Mouse (Mus musculus): Measurements from ENCODE around the gene Ptprn2. TPM values are rescaled to one million over a fixed set of nuclear protein-coding genes. Genes with fewer than 3 reads are reported as not detected.

The Ptprn2 gene
- polyA plus RNA-seq, 1 experiment from 2014 or later, result 0.05 TPM

DNA sequence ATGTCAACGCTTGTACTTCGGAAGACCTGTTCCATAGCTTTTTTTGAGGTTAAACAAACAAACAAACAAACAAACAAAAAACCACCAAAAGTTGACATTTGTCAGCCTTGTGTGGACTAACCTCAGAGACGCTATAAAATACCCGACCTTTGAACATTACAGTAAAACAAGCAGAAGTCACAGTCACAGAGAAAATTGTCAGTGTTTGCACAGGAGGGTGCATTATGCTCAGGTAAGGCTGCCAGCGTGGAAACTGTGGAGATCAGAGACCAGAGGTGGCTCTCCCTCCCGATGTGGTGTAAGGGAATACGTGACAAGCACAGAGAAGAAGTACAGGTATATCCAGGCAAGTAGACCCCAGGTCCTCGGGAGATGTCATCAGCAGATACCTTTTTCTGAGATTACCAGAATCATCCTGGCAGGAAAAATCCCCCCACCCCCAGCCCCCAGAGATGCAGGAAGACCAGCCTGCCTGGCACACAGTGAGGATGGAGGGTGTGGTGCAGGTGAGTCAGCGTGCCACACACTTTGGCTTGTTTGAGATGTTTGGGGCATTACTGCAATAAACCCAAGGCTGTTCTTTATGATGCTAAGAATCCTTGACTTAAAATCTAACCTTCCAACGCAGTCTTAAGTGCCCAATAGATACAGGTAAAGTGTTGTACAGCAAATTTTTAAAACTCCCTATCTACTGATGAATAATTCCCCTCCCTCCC is 136.0 kb downstream of the Ptprn2 start:
- H3K4me2 ChIP-seq, result no peak overlapping the region
- no peak overlapping the region for H3K27ac ChIP-seq
- 51% methylated on average over 10 of the region's 10 CpGs for WGBS (ENCODE audit: insufficient replicate concordance)
- DNase-seq (no peak), ATAC-seq (ENCODE audit: low read depth) (no peak)
- no peaks in the 10 kb centered on the region for H3K4me1 ChIP-seq (replicated peaks)
- no peaks in the 10 kb centered on the region for H3K36me3 ChIP-seq
- no peaks in the 10 kb centered on the region for H3K27me3 ChIP-seq
- H3K9me3 ChIP-seq (replicated peaks), result no peaks in the 10 kb centered on the region
- H3K9ac ChIP-seq, result no peak overlapping the region
- no peak overlapping the region for H3K4me3 ChIP-seq (replicated peaks)

DNA sequence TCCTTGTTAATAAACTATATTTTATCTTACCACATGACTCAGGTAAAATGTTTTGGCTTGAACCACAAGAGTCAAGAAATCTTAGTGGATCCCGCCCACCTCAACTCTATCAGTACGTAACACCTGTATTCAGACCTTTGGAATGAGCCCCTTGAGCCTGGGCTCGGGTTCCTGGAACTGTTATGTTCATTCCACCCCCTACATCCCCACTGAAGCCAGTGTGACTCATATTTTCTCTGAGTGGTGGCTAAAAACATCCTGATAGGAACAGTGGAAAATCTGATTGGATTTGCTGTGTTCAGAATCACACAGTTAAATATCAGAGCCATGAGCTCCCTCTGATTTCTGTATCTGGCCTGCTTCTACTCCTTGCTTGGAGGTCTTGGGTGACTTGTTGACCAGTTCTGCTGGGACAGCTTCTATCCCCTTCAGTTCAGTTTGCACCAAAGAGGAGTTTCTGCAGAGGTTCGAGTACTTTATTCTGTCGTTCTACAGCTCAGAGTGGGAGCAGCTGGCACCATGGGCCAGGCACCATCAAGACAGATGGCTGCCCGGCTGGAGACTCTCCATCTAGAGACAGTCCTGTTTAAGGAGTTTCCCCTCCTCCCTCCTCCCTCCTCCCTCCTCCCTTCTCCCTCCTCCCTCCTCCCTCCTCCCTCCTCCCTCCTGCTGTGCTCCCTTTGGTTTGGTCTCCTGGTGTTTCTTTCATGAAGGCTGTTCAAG is 137.3 kb downstream of the Ptprn2 start:
- no peak overlapping the region for H3K9ac ChIP-seq
- DNase-seq (no peak), ATAC-seq (ENCODE audit: low read depth) (no peak)
- no peak overlapping the region for H3K27ac ChIP-seq
- no peaks in the 10 kb centered on the region for H3K36me3 ChIP-seq
- H3K9me3 ChIP-seq (replicated peaks), result no peaks in the 10 kb centered on the region
- H3K4me1 ChIP-seq (replicated peaks), result no peaks in the 10 kb centered on the region
- H3K4me3 ChIP-seq (replicated peaks), result no peak overlapping the region
- H3K4me2 ChIP-seq, result no peak overlapping the region
- WGBS (ENCODE audit: insufficient replicate concordance), result 50% methylated on average over 6 of the region's 6 CpGs
- H3K27me3 ChIP-seq, result no peaks in the 10 kb centered on the region

DNA sequence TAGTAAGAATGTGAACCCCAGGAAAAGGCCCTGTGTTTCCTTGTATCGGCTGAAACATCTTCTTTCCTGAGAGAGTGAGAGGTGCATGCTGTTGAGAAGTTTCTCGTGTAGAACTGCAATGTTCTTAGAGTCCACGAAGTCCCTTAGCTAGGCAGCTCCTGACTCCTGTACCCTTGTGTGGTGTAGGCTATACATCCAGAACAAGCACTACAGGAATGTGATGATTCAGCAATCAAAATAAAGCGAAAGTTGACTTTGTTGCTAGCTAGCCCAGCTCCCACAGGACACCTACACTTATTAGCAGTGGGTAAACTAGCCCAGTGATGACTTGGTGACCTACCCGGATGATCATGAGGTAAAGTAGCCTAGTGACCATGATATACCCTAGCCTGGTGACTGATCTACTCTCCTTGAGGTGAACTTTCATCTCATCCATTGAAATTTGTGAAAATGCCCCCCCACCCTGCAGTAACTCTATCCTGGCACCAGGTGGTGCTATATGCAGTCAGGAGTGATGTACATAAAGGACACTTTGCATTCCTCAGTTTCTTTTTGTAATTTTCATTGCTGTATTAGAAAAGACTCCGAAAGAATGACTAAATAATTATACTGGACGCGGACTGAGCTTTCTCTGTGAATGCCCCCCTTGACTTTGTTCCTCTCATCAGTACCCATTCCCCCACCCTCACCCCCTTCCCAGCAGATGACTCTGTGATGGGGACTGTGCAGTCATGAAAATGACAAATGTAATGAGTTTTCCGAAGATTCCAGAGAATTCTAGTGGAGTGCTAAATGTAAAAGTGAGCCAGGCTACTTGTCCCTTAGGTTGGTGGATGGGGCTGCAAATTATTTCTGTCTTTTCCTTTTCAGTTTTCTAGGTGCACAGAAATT is 140.1 kb downstream of the Ptprn2 start:
- ATAC-seq (ENCODE audit: low read depth) (no peak), DNase-seq (peak; percentile 6)
- Histone ChIP-seq H3K27me3 (no peaks in the 10 kb centered on the region), H3K9me3 (replicated peaks) (no peaks in the 10 kb centered on the region), H3K4me2 (no peak overlapping the region), H3K9ac (no peak overlapping the region), H3K4me1 (replicated peaks) (no peaks in the 10 kb centered on the region), H3K27ac (no peak overlapping the region), H3K4me3 (replicated peaks) (no peak overlapping the region), H3K36me3 (no peaks in the 10 kb centered on the region)
- 38% methylated on average over 9 of the region's 9 CpGs for WGBS (ENCODE audit: insufficient replicate concordance)

DNA sequence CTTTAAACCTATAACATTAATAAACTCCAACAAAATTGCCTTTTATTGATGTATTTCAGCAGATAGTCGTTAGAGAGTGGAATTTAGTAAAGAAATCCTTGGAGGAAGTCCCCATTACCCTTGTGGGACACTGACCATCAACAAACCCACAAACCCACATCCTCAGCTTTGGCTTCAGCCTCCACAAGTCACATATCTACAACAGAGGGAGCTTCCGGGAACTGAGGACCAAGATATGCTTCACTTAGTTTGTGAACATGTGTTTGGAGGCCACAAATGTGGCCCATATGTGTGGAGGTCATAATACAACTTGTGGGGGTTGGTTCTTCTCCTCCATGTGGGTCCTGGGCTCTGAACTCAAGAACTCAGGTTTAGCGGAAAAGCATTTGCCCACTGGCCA is 143.5 kb downstream of the Ptprn2 start:
- Histone ChIP-seq H3K4me3 (replicated peaks) (no peak overlapping the region), H3K36me3 (no peaks in the 10 kb centered on the region), H3K4me1 (replicated peaks) (no peaks in the 10 kb centered on the region), H3K9ac (no peak overlapping the region), H3K27ac (no peak overlapping the region), H3K9me3 (replicated peaks) (no peaks in the 10 kb centered on the region), H3K4me2 (no peak overlapping the region), H3K27me3 (no peaks in the 10 kb centered on the region)
- ATAC-seq (ENCODE audit: low read depth) (no peak), DNase-seq (no peak)
- WGBS (ENCODE audit: insufficient replicate concordance), result 36% methylated on average over 3 of the region's 3 CpGs

DNA sequence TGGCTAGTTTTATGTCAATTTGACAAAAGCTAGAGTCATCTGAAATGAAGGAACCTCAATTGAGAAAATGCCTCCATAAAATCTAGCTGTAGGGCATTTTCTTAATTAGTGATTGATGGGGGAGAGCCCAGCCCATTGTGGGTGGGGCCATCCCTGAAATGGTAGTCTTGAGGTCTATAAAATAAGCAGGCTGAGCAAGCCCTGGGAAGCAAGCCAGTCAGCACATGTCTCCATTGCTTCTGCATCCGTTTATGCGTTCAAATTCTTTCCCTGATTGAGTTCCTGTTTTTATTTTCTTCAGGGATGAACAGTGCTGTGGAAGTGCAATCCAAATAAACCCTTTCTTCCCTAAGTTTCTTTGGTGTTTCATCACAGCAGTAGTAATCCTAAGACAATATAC is 152.0 kb downstream of the Ptprn2 start:
- no peak for ATAC-seq (ENCODE audit: low read depth)
- Histone ChIP-seq H3K27ac (no peak overlapping the region), H3K4me2 (no peak overlapping the region), H3K4me3 (replicated peaks) (no peak overlapping the region), H3K36me3 (no peaks in the 10 kb centered on the region), H3K4me1 (replicated peaks) (no peaks in the 10 kb centered on the region), H3K27me3 (0 out of 2 replicates have a peak, but pooled peaks cover 4% of the 10 kb centered on the region), H3K9ac (no peak overlapping the region), H3K9me3 (replicated peaks) (no peaks in the 10 kb centered on the region)
- DNase-seq, result no peak
- WGBS (ENCODE audit: insufficient replicate concordance), result 50% methylated on average over 2 of the region's 2 CpGs

DNA sequence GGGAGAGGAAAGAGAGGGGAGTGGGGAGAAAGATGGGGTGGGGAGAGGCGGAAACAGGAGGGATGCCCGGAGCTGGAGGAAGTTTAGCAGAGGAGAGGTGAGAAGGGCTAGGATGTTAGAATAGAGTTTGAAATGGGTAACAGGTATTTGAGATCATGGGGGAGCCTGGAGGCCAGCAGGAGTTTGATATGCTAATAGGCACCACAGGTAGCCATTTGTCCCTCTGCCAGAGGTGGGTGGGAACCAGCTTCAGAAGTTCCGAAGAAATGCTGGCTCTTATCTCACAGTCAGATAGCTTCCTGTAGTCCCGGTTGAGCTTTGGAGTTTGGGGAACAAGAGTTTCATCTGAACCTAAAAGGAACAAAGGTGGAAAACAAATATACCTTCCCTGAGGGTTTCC is 155.4 kb downstream of the Ptprn2 start:
- 5% methylated on average over 4 of the region's 4 CpGs for WGBS (ENCODE audit: insufficient replicate concordance)

DNA sequence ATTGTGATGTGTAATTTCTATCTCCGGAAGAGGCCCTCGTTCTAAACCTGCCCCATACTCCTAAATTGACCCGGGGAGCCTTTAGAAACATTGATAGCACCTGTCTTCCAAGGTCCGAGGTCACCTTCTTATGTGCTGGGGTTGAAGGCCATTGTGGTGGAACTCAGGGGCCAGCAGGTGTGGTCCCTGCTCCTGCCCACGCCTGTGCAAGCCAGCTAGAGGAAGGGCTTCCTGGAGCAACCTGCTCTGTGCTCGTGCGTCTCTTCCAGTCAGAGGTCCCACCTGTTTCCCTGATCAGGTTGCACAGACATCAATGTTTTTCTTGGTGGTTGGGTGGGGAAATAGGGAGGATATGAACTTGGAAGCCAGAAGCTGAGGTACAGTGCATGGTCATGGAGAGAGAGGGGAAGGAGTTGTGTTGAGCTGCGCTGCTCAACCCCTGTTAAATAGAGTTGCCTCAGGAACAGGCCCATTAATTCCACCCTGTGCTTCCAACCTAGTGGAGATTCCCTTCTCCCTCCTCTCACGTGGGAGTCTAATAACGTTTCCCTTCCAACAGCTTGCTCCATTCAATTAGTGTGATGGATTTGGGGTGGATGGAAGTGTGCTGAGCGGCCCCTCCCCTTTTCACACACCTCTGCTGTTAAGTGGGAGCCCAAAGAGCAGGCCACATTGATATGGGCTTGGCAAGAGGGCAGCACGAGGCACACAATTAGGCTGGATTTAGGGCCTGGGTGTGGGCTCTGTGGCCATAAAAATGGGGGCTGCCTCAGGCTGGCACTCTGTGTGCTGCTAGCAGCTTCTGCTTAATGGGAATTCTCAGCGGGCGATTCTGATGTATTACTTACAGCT is 156.0 kb downstream of the Ptprn2 start:
- WGBS (ENCODE audit: insufficient replicate concordance), result 18% methylated on average over 14 of the region's 14 CpGs
- Histone ChIP-seq H3K9ac (no peak overlapping the region), H3K4me1 (replicated peaks) (no peaks in the 10 kb centered on the region), H3K27ac (no peak overlapping the region), H3K4me3 (replicated peaks) (no peak overlapping the region), H3K27me3 (0 out of 2 replicates have a peak, but pooled peaks cover 4% of the 10 kb centered on the region), H3K36me3 (no peaks in the 10 kb centered on the region), H3K9me3 (replicated peaks) (no peaks in the 10 kb centered on the region), H3K4me2 (no peak overlapping the region)
- ATAC-seq (ENCODE audit: low read depth), result no peak
- no peak for DNase-seq

More for the DNA sequence above, 155.4 kb downstream of the Ptprn2 start:
- H3K27me3 ChIP-seq, result 0 out of 2 replicates have a peak, but pooled peaks cover 4% of the 10 kb centered on the region
- no peak overlapping the region for H3K4me3 ChIP-seq (replicated peaks)
- ATAC-seq (ENCODE audit: low read depth) (no peak), DNase-seq (no peak)
- no peaks in the 10 kb centered on the region for H3K9me3 ChIP-seq (replicated peaks)
- no peaks in the 10 kb centered on the region for H3K36me3 ChIP-seq
- no peak overlapping the region for H3K4me2 ChIP-seq
- H3K27ac ChIP-seq, result no peak overlapping the region
- H3K4me1 ChIP-seq (replicated peaks), result no peaks in the 10 kb centered on the region
- H3K9ac ChIP-seq, result no peak overlapping the region

DNA sequence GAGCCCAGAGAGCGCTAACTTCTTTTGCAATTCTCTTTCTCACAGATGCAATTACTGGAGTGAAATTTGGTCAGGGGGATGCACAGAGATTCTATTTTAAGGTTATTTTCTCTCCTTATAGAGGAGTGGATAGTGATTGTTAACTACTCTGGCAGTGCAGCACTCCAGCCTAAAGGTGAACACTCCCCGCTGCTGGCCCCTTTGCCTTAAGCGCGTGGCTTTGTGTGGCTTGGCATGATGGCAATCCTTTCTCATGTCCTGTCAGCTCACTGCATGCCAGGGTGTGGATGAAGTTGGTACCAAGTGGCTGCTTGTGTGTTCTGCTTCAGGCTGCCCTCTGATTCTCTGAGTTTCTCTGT is 156.7 kb downstream of the Ptprn2 start:
- DNase-seq (no peak), ATAC-seq (ENCODE audit: low read depth) (no peak)
- 0 out of 2 replicates have a peak, but pooled peaks cover 4% of the 10 kb centered on the region for H3K27me3 ChIP-seq
- H3K9ac ChIP-seq, result no peak overlapping the region
- H3K4me1 ChIP-seq (replicated peaks), result no peaks in the 10 kb centered on the region
- H3K4me3 ChIP-seq (replicated peaks), result no peak overlapping the region
- no peak overlapping the region for H3K4me2 ChIP-seq
- H3K9me3 ChIP-seq (replicated peaks), result no peaks in the 10 kb centered on the region
- H3K36me3 ChIP-seq, result no peaks in the 10 kb centered on the region
- 53% methylated on average over 4 of the region's 4 CpGs for WGBS (ENCODE audit: insufficient replicate concordance)
- H3K27ac ChIP-seq, result no peak overlapping the region

DNA sequence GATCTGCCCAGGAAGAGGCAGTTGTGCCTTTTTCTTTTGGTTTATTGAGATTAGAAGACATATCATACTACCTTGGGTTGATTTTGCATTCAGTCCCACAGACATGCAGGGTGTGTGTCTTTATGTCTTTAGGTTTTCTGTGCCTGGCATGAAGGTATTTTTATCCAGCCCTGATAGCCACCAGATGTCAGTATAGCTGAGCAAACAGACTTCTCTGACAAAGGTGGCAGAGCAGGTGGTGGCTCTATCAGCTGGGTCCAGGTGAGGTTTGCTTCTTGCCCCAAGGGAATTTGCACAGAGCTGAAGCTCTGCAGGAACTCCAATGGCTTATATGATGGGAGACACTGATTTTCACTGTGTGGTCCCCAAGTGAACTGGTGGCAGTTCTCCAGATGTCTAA is 161.3 kb downstream of the Ptprn2 start:
- H3K9ac ChIP-seq, result no peak overlapping the region
- ATAC-seq (ENCODE audit: low read depth) (no peak), DNase-seq (no peak)
- no peak overlapping the region for H3K4me3 ChIP-seq (replicated peaks)
- H3K27ac ChIP-seq, result no peak overlapping the region
- no peaks in the 10 kb centered on the region for H3K9me3 ChIP-seq (replicated peaks)
- H3K4me1 ChIP-seq (replicated peaks), result no peaks in the 10 kb centered on the region
- no peaks in the 10 kb centered on the region for H3K36me3 ChIP-seq
- no peak overlapping the region for H3K4me2 ChIP-seq
- no peaks in the 10 kb centered on the region for H3K27me3 ChIP-seq

DNA sequence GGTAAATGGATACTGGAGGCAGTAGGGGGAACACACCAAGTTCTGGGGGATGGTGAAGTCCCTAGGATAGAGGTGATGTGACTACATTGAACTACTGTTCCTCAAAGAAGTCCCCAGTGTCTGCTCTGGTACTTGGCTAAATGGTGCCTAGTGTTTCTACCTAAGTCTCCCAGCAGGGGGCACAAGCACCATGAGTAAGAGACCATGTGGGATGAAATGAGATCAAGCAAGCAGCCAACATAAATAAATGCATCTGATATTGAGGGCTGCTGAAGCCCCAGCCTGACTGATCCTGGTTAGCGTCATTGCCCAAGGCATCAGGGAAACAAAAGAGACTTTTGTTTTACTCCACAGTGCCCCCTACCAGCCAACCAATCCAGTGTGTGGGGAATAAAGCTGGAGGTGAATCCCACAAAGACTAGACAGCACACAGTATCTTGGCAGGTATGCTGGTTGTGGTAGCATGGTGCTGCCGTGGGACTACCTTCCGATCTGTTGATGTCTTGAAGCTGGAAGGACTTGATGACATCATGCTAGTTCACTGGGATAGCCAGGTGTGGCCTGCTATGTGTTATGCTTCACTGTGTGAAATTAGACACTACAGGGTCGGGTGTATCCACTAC is 163.2 kb downstream of the Ptprn2 start:
- no peak overlapping the region for H3K9ac ChIP-seq
- no peaks in the 10 kb centered on the region for H3K4me1 ChIP-seq (replicated peaks)
- H3K36me3 ChIP-seq, result no peaks in the 10 kb centered on the region
- no peak overlapping the region for H3K4me2 ChIP-seq
- no peaks in the 10 kb centered on the region for H3K9me3 ChIP-seq (replicated peaks)
- no peak for DNase-seq
- no peak overlapping the region for H3K4me3 ChIP-seq (replicated peaks)
- no peak for ATAC-seq (ENCODE audit: low read depth)
- H3K27me3 ChIP-seq, result no peaks in the 10 kb centered on the region
- no peak overlapping the region for H3K27ac ChIP-seq
- 48% methylated on average over 4 of the region's 4 CpGs for WGBS (ENCODE audit: insufficient replicate concordance)

Measured in liver, embryonic 13.5 days (tissue).